Mouse (Mus musculus) myocyte (in vitro differentiated cells): ENCODE data around the gene Zfp963.

Experiments
- CEBPB ChIP-seq: IDR thresholded peaks from 2 replicates; pipeline ENCODE4 v1.6.1; 2011; ENCODE audit warnings: mild to moderate bottlenecking, moderate library complexity; ENCODE audit not compliant: poor library complexity, insufficient read depth, severe bottlenecking
- MAX ChIP-seq: IDR thresholded peaks from one replicate; pipeline ENCODE4 v1.6.1; 2011; ENCODE audit warnings: low read depth, mild to moderate bottlenecking, control low read depth
- MYOD1 ChIP-seq, 3 experiments: IDR thresholded peaks; one replicate each; pipeline ENCODE4 v1.6.1; 2011; ENCODE audit warnings: control low read depth in 2 of 3, low read depth in 2 of 3, mild to moderate bottlenecking in 2 of 3, moderate library complexity in 1 of 3; ENCODE audit not compliant: insufficient read length in 2 of 3, control insufficient read depth in 1 of 3
- MYOG ChIP-seq, 3 experiments: IDR thresholded peaks; one replicate each; pipeline ENCODE4 v1.6.1; 2011; ENCODE audit warnings: control low read depth in 2 of 3, low read depth in 2 of 3, mild to moderate bottlenecking in 2 of 3; ENCODE audit not compliant: insufficient read length in 2 of 3, control insufficient read depth in 1 of 3, insufficient read depth in 1 of 3
- POLR2A ChIP-seq: IDR thresholded peaks from one replicate; pipeline ENCODE4 v1.6.1; 2011; ENCODE audit warnings: low read depth, mild to moderate bottlenecking, control low read depth, moderate library complexity; ENCODE audit not compliant: insufficient read length
- POLR2AphosphoS2 ChIP-seq: IDR thresholded peaks from one replicate; pipeline ENCODE4 v1.6.1; 2011; ENCODE audit warnings: low read depth, control low read depth; ENCODE audit not compliant: insufficient read length
- REST ChIP-seq: IDR thresholded peaks from one replicate; pipeline ENCODE4 v1.6.1; 2011; ENCODE audit warnings: mild to moderate bottlenecking, control low read depth, moderate library complexity; ENCODE audit not compliant: insufficient read depth, insufficient read length
- TCF12 ChIP-seq: IDR thresholded peaks from one replicate; pipeline ENCODE4 v1.6.1; 2011; ENCODE audit warnings: mild to moderate bottlenecking, control low read depth; ENCODE audit not compliant: poor library complexity, insufficient read depth, severe bottlenecking
- USF1 ChIP-seq: IDR thresholded peaks from one replicate; pipeline ENCODE4 v1.6.1; 2011; ENCODE audit warnings: low read depth, mild to moderate bottlenecking, control low read depth, moderate library complexity

DNA sequence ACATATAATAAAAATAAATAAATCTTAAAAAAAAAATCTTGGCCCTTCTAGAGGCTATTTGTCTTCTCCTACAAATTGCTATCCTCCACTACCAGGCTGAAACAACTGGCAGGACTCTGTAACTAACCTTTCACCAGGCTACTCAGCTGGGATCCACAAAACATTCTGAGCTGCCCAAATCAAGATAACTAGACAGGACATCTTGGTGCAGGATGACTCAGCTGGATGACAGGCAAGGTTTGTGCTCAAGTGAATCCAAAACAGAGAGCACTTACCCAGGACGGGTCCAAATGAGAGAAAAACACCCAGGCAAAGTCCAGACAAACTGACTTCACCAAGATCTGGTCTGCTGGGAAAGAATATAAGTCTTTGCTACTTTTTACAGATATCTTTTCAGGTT, 14.3 kb downstream of the Zfp963 start:
- TF ChIP-seq CEBPB (no peak), USF1 (no peak), TCF12 (no peak), POLR2A (no peak), MYOD1 (IDR thresholded peaks at IDR 0.05; ENCODE audit: control insufficient read depth in 1 of 3, insufficient read length in 2 of 3, low read depth in 2 of 3) (no peak), MYOG (IDR thresholded peaks at IDR 0.05; ENCODE audit: control insufficient read depth in 1 of 3, insufficient read depth in 1 of 3, insufficient read length in 2 of 3, low read depth in 2 of 3) (no peak), REST (no peak), POLR2AphosphoS2 (no peak), MAX (no peak)
